Mouse (Mus musculus) ES-Bruce4 (cell line): ENCODE results near the gene Chchd2.

Source experiments
- CTCF ChIP-seq: IDR thresholded peaks from one replicate; pipeline ENCODE4 v1.8.1; 2011; ENCODE audit warnings: low read depth, low read length
- POLR2A ChIP-seq: IDR thresholded peaks from one replicate; pipeline ENCODE4 v1.8.1; 2011; ENCODE audit warnings: low read length; ENCODE audit not compliant: insufficient read depth

DNA sequence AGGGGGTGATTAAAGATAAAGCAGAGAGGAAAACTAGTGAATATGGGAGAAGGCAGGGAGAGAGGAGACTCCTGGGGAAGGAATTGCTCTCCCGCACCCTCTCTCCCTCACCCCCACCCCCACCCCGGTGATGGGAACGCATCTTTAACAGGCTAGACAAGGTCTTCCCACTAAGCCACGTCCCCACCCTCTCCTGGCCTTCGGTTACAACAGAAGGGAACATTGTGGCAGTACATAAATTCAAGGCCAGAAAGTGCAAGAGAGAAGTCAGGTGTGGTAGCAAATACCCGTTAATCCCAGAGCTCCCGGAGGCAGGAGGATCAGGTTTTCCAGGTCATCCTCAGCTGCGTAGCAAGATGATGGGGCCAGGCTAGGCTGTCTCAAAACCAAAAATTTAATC is 32.0 kb upstream of the Chchd2 start:
- TF ChIP-seq POLR2A (peak; percentile 4), CTCF (no peak)
